8 mouse cellular contexts compared by ENCODE assay signal in the genomic region with DNA sequence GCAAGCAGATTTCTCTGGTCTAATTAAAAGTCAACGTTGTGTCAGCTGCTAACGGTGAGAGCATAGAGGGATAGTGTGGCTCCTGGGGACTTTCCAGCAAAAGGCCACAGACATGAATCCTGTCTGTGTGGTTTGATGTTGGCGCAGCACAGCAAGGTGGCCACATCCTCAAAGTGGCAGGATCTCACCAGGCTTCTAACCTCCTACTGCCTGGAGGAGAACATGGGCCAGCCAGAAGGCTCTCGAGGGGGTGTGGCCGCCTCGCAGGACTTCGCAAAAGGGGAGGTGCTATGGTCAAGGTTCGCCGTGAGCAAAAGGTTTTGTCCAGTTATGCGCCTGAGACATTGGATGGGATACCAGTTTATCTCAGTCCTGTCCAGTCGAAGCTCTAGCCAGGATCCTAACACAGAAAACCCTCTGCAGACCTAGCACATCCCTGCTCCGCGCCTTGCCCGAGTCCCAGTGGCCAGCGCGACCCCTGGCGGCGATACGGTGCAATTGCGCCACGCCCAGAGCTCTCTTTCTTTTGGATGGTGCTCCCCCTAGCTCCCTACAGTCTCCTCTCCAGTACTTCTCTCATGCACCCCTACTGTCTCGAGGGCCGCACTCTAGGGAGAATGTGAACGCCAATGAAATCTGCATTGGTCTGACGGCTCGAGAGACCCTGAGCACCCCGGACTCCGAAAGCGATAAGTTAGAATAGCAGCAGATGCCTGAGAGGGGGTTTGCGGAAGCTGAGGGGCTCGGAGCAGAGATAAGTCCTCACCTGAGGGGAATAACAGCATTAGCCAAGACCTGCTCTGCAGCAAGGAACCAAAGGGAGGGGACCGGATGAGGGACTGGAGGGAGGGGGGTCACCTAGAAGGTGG. TPM values are rescaled to one million over a fixed set of nuclear protein-coding genes. Genes with fewer than 3 reads are reported as not detected.
DNase-seq lines count a peak whose midpoint lies in the region; ATAC-seq and TF ChIP-seq lines count a peak whose summit lies in the region.

No protein-coding gene starts in this region.

- DNase-seq in 416B (ENCODE audit: low read depth), result peak; percentile 83
- peak; percentile 37 for DNase-seq in liver, adult 2 months (ENCODE audit: extremely low read depth, low read depth, low spot score)
- peak; percentile 88 for DNase-seq in splenic B cell, adult 2 months (ENCODE audit: low read depth, low spot score)

- no peaks in the 10 kb centered on the region for H3K9me3 ChIP-seq in embryonic facial prominence, embryonic 15.5 days (replicated peaks)
- no peaks in the 10 kb centered on the region for H3K9me3 ChIP-seq in heart, embryonic 11.5 days (replicated peaks; ENCODE audit: control insufficient read depth, low read length)
- H3K9me3 ChIP-seq in kidney, embryonic 16.5 days (ENCODE audit: low read length), result no peaks in the 10 kb centered on the region

- WGBS in bone marrow, adult 2 months, result 10% methylated on average over 32 of the region's 32 CpGs
- WGBS in embryonic facial prominence, embryonic 15.5 days, result 13% methylated on average over 32 of the region's 32 CpGs
- WGBS in heart, embryonic 11.5 days (ENCODE audit: insufficient replicate concordance), result 10% methylated on average over 32 of the region's 32 CpGs
- WGBS in kidney, embryonic 16.5 days, result 13% methylated on average over 32 of the region's 32 CpGs
- 10% methylated on average over 32 of the region's 32 CpGs for WGBS in liver, adult 2 months

- no peaks in the 10 kb centered on the region for H3K36me3 ChIP-seq in embryonic facial prominence, embryonic 15.5 days
- no peaks in the 10 kb centered on the region for H3K36me3 ChIP-seq in heart, embryonic 11.5 days (ENCODE audit: control insufficient read depth, insufficient read depth, low read length)
- H3K36me3 ChIP-seq in kidney, embryonic 16.5 days (ENCODE audit: insufficient read depth, low read length), result no peaks in the 10 kb centered on the region
- no peaks in the 10 kb centered on the region for H3K36me3 ChIP-seq in liver, adult 2 months (ENCODE audit: control insufficient read depth, insufficient read depth, low read length)
- no peaks in the 10 kb centered on the region for H3K36me3 ChIP-seq in myocyte (ENCODE audit: control insufficient read depth, insufficient read depth)
- no peaks in the 10 kb centered on the region for H3K36me3 ChIP-seq in splenic B cell, adult 2 months (ENCODE audit: control insufficient read depth, insufficient read depth, low read length, poor library complexity, severe bottlenecking)

- H3K9ac ChIP-seq in embryonic facial prominence, embryonic 15.5 days, result no peak overlapping the region
- no peak overlapping the region for H3K9ac ChIP-seq in heart, embryonic 11.5 days (ENCODE audit: low read depth, low read length)
- peak overlapping the region; percentile 48; the same call in 1 of the 2 replicates for H3K9ac ChIP-seq in kidney, embryonic 16.5 days (replicated peaks; ENCODE audit: low read length)
- H3K9ac ChIP-seq in liver, adult 2 months (ENCODE audit: low read depth, low read length), result no peak overlapping the region

- no peaks in the 10 kb centered on the region; the same call in 1 of the 2 replicates for H3K4me1 ChIP-seq in bone marrow, adult 2 months (ENCODE audit: control insufficient read depth, insufficient read depth, low read length)
- peaks cover 14% of the 10 kb centered on the region for H3K4me1 ChIP-seq in embryonic facial prominence, embryonic 15.5 days
- H3K4me1 ChIP-seq in heart, embryonic 11.5 days (ENCODE audit: control insufficient read depth, insufficient read depth, low read length), result peaks cover 5% of the 10 kb centered on the region
- peaks cover 15% of the 10 kb centered on the region for H3K4me1 ChIP-seq in kidney, embryonic 16.5 days (ENCODE audit: insufficient read depth, low read length)
- no peaks in the 10 kb centered on the region for H3K4me1 ChIP-seq in liver, adult 2 months (ENCODE audit: control insufficient read depth, insufficient read depth, low read length)

- no peaks in the 10 kb centered on the region for H3K79me2 ChIP-seq in liver, adult 2 months (ENCODE audit: control insufficient read depth, insufficient read depth, low read length)
- H3K79me2 ChIP-seq in myocyte (ENCODE audit: control insufficient read depth, insufficient read depth), result no peaks in the 10 kb centered on the region

- H3K27ac ChIP-seq in bone marrow, adult 2 months (ENCODE audit: control insufficient read depth, insufficient read depth, low read depth, low read length, poor library complexity), result no peak overlapping the region
- no peak overlapping the region for H3K27ac ChIP-seq in embryonic facial prominence, embryonic 15.5 days (replicated peaks)
- H3K27ac ChIP-seq in heart, embryonic 11.5 days (ENCODE audit: low read depth, low read length), result no peak overlapping the region
- H3K27ac ChIP-seq in kidney, embryonic 16.5 days (ENCODE audit: low read length), result no peak overlapping the region
- H3K27ac ChIP-seq in liver, adult 2 months (replicated peaks; ENCODE audit: insufficient read depth, low read depth, low read length), result no peak overlapping the region

- no peak for TF ChIP-seq POLR2A in bone marrow, adult 2 months (IDR thresholded peaks at IDR 0.05; ENCODE audit: borderline replicate concordance, control insufficient read depth, low read depth, low read length)
- TF ChIP-seq POLR2A in liver, adult 2 months (IDR thresholded peaks at IDR 0.05; ENCODE audit: extremely low read depth, insufficient read depth, low read length), result no peak
- no peak for TF ChIP-seq POLR2A in myocyte (IDR thresholded peaks at IDR 0.05; ENCODE audit: insufficient read length, low read depth)

- peaks cover 7% of the 10 kb centered on the region for H3K27me3 ChIP-seq in embryonic facial prominence, embryonic 15.5 days
- H3K27me3 ChIP-seq in heart, embryonic 11.5 days (ENCODE audit: control insufficient read depth, insufficient read depth, low read length), result peaks cover 6% of the 10 kb centered on the region
- peaks cover 11% of the 10 kb centered on the region; the same call in 1 of the 2 replicates for H3K27me3 ChIP-seq in kidney, embryonic 16.5 days (ENCODE audit: insufficient read depth, low read length)
- H3K27me3 ChIP-seq in liver, adult 2 months (ENCODE audit: control insufficient read depth, insufficient read depth, low read length), result peaks cover 2% of the 10 kb centered on the region; the same call in 1 of the 2 replicates
- peaks cover 4% of the 10 kb centered on the region for H3K27me3 ChIP-seq in myocyte (ENCODE audit: control insufficient read depth, insufficient read depth, insufficient read length)
- no peaks in the 10 kb centered on the region for H3K27me3 ChIP-seq in splenic B cell, adult 2 months (ENCODE audit: control insufficient read depth, insufficient read depth, low read length, poor library complexity, severe bottlenecking)

- peak overlapping the region; percentile 9 for H3K4me3 ChIP-seq in bone marrow, adult 2 months (replicated peaks; ENCODE audit: control insufficient read depth, low read depth, low read length)
- peak overlapping the region; percentile 29 for H3K4me3 ChIP-seq in embryonic facial prominence, embryonic 15.5 days (replicated peaks)
- H3K4me3 ChIP-seq in heart, embryonic 11.5 days (ENCODE audit: low read depth, low read length), result no peak overlapping the region
- peak overlapping the region; percentile 28 for H3K4me3 ChIP-seq in kidney, embryonic 16.5 days (ENCODE audit: low read length)
- peak overlapping the region; percentile 4; the same call in 1 of the 2 replicates for H3K4me3 ChIP-seq in liver, adult 2 months (ENCODE audit: insufficient read depth, low read depth, low read length)
- H3K4me3 ChIP-seq in myocyte, result no peak overlapping the region

- TF ChIP-seq CTCF in bone marrow, adult 2 months (IDR thresholded peaks at IDR 0.05; ENCODE audit: control insufficient read depth, insufficient read depth, low read length), result peak; percentile 99
- TF ChIP-seq CTCF in liver, adult 2 months (IDR thresholded peaks at IDR 0.05; ENCODE audit: low read depth, low read length), result peak; percentile 100

- no peak overlapping the region for H3ac ChIP-seq in myocyte (ENCODE audit: control insufficient read depth, insufficient read length)

- peak overlapping the region; percentile 52 for H3K4me2 ChIP-seq in embryonic facial prominence, embryonic 15.5 days (replicated peaks)
- H3K4me2 ChIP-seq in heart, embryonic 11.5 days, result peak overlapping the region; percentile 34
- peak overlapping the region; percentile 53 for H3K4me2 ChIP-seq in kidney, embryonic 16.5 days (replicated peaks; ENCODE audit: low read depth, low read length)
- H3K4me2 ChIP-seq in myocyte (ENCODE audit: low read depth), result peak overlapping the region; percentile 67

- ATAC-seq in embryonic facial prominence, embryonic 15.5 days (ENCODE audit: insufficient number of reproducible peaks, low FRiP score, low TSS enrichment, low read depth), result peak; percentile 70
- ATAC-seq in heart, embryonic 11.5 days (replicated peaks; ENCODE audit: insufficient number of reproducible peaks, low FRiP score, low TSS enrichment), result peak; percentile 63
- peak; percentile 87 for ATAC-seq in kidney, embryonic 16.5 days (ENCODE audit: low FRiP score, low TSS enrichment)

RNA-seq across cellular contexts. Expression of a gene that starts 13.3 kb away (rescaled TPM):
- polyA plus RNA-seq in bone marrow, adult 2 months (2011; ENCODE audit: insufficient read depth, insufficient read length, low replicate concordance, missing spikeins), result 0.29 and 5.8 TPM in 2 replicates
- 25.0 and 28.4 TPM in 2 replicates for polyA plus RNA-seq in embryonic facial prominence, embryonic 15.5 days (2015; fragmentation: Nextera tagmentation; extraction: Ambion mirVana)
- 2.6 and 3.1 TPM in 2 replicates for polyA plus RNA-seq in heart, embryonic 11.5 days (2014; fragmentation: Nextera tagmentation; extraction: Ambion mirVana)
- 15.7 and 17.5 TPM in 2 replicates for polyA plus RNA-seq in kidney, embryonic 16.5 days (2015; fragmentation: Nextera tagmentation; extraction: Ambion mirVana)
- 7.9 and 9.5 TPM in 2 replicates for total RNA-seq in liver, adult 2 months (2014; rRNA removed)
- polyA plus RNA-seq in liver, adult 2 months (2012; rRNA removed), result 26.2 and 29.7 TPM in 2 replicates
- polyA plus RNA-seq in myocyte (2012; fragmentation: generic; extraction: Trizol), result 22.8 TPM

RNA-seq across cellular contexts. Expression of a gene that starts 28.3 kb away (rescaled TPM):
- 2.6 and 5.1 TPM in 2 replicates for polyA plus RNA-seq in bone marrow, adult 2 months (2011; ENCODE audit: insufficient read depth, insufficient read length, low replicate concordance, missing spikeins)
- 4.8 and 5.6 TPM in 2 replicates for polyA plus RNA-seq in embryonic facial prominence, embryonic 15.5 days (2015; fragmentation: Nextera tagmentation; extraction: Ambion mirVana)
- 2.8 and 4.2 TPM in 2 replicates for polyA plus RNA-seq in heart, embryonic 11.5 days (2014; fragmentation: Nextera tagmentation; extraction: Ambion mirVana)
- 6.4 and 7.0 TPM in 2 replicates for polyA plus RNA-seq in kidney, embryonic 16.5 days (2015; fragmentation: Nextera tagmentation; extraction: Ambion mirVana)
- 0.83 and 1.9 TPM in 2 replicates for total RNA-seq in liver, adult 2 months (2014; rRNA removed)
- polyA plus RNA-seq in liver, adult 2 months (2012; rRNA removed), result 7.9 and 10.1 TPM in 2 replicates
- 4.4 TPM for polyA plus RNA-seq in myocyte (2012; fragmentation: generic; extraction: Trizol)

RNA-seq across cellular contexts. Expression of a gene that starts 32.3 kb away (rescaled TPM):
- polyA plus RNA-seq in bone marrow, adult 2 months (2011; ENCODE audit: insufficient read depth, insufficient read length, low replicate concordance, missing spikeins), result 39.8 and 56.1 TPM in 2 replicates
- polyA plus RNA-seq in embryonic facial prominence, embryonic 15.5 days (2015; fragmentation: Nextera tagmentation; extraction: Ambion mirVana), result 84.9 and 112 TPM in 2 replicates
- polyA plus RNA-seq in heart, embryonic 11.5 days (2014; fragmentation: Nextera tagmentation; extraction: Ambion mirVana), result 94.2 and 108 TPM in 2 replicates
- 49.5 TPM in 2 replicates for polyA plus RNA-seq in kidney, embryonic 16.5 days (2015; fragmentation: Nextera tagmentation; extraction: Ambion mirVana)
- total RNA-seq in liver, adult 2 months (2014; rRNA removed), result 30.5 and 31.8 TPM in 2 replicates
- polyA plus RNA-seq in liver, adult 2 months (2012; rRNA removed), result 56.7 and 60.5 TPM in 2 replicates
- 352 TPM for polyA plus RNA-seq in myocyte (2012; fragmentation: generic; extraction: Trizol)

RNA-seq across cellular contexts. Expression of a gene that starts 53.5 kb away (rescaled TPM):
- polyA plus RNA-seq in bone marrow, adult 2 months (2011; ENCODE audit: insufficient read depth, insufficient read length, low replicate concordance, missing spikeins), result 62.4 and 128 TPM in 2 replicates
- polyA plus RNA-seq in embryonic facial prominence, embryonic 15.5 days (2015; fragmentation: Nextera tagmentation; extraction: Ambion mirVana), result 13.4 and 15.3 TPM in 2 replicates
- polyA plus RNA-seq in heart, embryonic 11.5 days (2014; fragmentation: Nextera tagmentation; extraction: Ambion mirVana), result 1.5 and 1.7 TPM in 2 replicates
- polyA plus RNA-seq in kidney, embryonic 16.5 days (2015; fragmentation: Nextera tagmentation; extraction: Ambion mirVana), result 7.3 and 7.4 TPM in 2 replicates
- 8.5 and 9.5 TPM in 2 replicates for total RNA-seq in liver, adult 2 months (2014; rRNA removed)
- polyA plus RNA-seq in liver, adult 2 months (2012; rRNA removed), result 10.0 and 20.5 TPM in 2 replicates
- 0.08 TPM for polyA plus RNA-seq in myocyte (2012; fragmentation: generic; extraction: Trizol)

Comparison
In these comparisons a context has a peak if more than half of its experiments do, and no peak if none do; other contexts are left out.
1. DNase-seq: peak in every context shown above with its lines; median percentile 88 in splenic B cell, adult 2 months; 83 in 416B; 37 in liver, adult 2 months.
2. H3K4me3 ChIP-seq: peak in bone marrow, adult 2 months (single experiment), embryonic facial prominence, embryonic 15.5 days (single experiment), kidney, embryonic 16.5 days (single experiment) and liver, adult 2 months (single experiment); none in heart, embryonic 11.5 days (single experiment) and myocyte (single experiment).
3. Peak in every context shown above with its lines, with median percentiles within 50 percentile points of each other: ATAC-seq and H3K4me2 ChIP-seq.